Mouse (Mus musculus): Measurements from ENCODE around the gene Gm49721. TPM values are rescaled to one million over a fixed set of nuclear protein-coding genes. Genes with fewer than 3 reads are reported as not detected.
"Not testable (repeated sequence)": the region's sequence is repeated elsewhere in the genome, so short reads cannot be mapped to it uniquely, and the experiment has no call there.

Gene Gm49721
- under 1 TPM in 1 of 2 experiments, not detected in 1; 0.22 TPM for total RNA-seq (2021)

DNA sequence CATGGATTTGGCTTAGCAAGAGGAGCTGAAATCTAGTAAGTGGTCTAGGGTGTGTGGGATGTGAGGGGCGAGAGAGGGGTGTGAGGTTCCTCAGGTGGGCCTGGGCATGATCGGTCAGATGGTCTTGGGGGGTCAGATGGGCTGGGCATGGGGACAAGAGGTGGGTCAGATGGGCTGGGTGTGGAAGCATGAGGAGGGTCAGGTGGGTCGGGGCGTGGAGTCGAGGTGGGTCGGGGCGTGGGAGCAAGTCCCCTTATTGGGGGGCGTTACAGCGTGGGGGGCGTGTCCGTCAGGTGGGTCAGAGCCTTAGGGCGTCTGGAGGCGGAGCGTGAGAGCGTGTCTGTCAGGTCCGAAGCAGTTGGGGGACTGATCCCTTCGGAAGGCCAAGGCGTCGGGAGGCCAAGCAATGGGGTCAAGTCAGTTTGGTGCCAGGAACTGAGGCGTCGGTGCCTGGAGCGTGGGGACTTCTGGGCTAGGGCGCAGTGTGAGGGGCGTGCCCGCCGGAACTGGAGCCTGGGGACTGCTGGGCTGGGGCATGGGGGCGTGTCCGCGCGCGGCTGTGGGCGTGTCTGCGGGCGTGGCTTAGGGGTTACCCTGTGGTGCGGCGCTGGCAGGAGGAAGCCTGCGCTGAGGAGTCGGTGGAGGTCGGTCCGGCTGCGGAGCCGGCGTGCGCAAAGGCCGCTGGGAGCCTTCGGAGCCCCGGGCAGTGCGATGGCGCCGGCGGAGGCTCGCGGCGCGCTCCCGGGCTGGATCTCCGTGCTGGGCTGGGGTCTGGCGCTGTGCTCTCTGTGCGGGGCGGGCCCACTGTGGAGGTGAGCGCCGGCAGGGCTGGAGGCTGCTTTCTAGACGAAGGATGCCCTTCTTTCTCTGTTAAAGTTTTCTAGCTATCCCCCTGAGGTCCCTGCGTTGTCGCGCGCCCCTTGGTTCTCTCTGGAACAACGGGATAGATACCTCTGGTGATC is at the start of gene Gm49721:
Gm49721 (plus strand) TSS at position 618 of the 962 bp plus-strand sequence.
- DNase-seq: peak; percentile 61 to 72

DNA sequence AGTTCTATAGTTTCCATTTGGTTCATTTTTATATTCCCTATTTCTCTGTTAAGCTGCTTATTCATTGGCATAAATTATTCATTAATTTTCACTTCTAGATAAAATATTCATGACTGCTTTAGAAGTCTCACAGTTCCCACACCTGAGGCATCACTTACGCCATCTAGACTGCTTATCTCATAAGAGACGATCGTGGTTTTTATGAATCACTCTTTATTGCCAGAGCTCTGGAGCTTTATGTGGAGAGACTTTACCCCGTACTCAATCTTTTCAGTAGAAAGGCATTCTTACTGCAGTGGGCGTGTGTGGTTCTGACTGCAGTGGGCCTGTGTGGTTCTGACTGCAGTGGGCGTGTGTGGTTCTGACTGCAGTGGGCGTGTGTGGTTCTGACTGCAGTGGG is 47.1 kb upstream of the Gm49721 start:
- not testable (repeated sequence) for DNase-seq

DNA sequence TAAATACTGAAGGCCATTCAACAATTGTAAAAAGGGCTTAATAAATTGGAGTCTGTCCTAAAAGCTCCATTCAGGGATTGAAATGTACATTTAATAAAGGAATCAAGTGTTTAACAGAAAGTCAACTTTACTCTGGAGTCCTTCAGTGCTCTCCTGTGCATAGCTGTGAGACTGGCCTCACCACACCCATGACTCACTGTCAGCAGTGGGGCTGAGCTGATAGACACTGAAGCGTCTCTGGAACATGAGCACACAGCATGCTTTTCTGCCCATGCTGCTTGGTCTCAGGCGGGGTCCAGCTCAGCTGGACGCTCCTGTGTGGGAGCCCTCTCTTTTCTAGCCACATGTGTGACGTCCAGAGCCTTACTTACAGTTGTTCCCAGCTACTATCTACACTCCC is 36.1 kb upstream of the Gm49721 start:
- DNase-seq: not testable (repeated sequence)

DNA sequence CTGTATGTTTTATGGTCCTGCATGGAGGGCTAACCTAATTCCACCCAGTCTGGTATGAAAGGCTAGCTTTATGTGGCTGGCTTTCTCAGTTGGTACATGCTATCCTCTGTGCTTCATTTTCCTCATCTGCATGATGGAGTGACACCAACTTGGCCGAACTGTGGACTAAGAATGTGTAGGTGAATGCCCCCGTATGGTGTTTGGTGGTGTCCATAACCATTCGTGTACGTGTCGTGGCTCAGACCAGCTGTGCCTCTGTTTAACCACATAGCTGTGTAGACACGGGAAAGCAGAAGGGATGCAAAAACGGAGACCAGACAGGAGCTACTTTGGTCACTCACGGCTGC is 31.1 kb upstream of the Gm49721 start:
- DNase-seq: not testable (repeated sequence)

DNA sequence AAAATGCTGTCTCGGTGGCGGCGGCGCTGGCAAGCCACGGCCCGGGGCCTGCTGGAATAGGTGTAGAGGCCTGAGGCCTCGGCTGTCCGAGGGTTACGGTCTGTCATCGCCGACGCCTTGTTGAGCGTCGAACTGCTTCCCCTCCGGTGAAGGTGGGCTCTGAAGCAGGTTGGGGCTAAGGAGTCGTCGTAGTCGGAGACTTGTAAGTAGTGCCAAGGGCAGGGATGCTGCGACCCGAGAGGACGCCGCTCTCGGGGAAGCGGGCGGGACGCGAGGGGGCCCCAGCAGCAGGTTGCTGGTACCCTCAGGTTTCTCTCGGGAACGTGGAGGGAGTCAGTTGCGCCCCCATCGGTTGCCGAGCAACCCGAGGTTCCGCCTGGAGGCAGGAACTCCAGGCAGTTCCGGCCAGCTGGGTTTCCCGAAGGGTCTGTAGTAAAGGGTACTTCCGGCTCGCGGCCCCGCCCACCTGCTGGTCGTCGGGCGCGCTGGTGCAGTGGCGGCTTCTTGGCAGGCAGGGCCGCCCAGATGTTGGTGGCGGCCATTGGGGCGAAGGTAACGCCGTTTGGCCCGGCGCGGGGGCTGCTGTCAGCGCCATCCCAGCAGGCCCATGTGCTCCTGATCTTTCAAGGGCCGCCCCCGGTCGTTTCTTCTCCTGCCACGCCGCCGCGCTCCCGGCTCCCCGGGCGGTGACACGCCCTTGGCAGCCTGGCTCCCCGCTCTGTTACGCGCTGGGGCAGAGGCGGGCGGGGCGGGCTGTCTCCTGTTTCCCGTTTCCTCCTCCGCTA is 30.5 kb upstream of the Gm49721 start, which contains the start of gene Rsph3b:
Rsph3b (minus strand) TSS at position 699 of the 785 bp plus-strand sequence.
- peak; percentile 80 to 84 for DNase-seq

DNA sequence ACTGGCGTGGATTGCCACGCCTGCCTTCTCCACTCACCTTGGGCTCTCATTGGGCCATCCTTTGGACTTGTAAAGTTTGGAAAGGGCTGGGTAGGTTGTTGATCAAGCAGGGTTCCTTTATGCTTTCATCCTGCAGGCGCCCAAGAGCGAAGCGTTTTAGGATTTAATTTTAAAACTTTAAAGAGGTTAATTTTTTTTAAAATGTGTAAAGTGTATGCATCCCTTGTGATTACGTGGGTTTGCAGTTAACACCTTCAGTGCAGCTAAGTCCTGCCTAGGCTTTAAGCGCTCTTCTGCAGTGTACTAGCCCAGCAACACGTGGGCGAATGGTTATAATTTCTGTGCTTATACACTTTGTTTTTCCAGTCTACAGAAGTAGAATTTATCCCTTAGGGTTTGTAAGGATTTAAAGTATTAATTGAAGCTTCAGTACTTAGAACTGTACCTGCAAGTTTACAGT is 29.9 kb upstream of the Gm49721 start:
- DNase-seq: not testable (repeated sequence)

DNA sequence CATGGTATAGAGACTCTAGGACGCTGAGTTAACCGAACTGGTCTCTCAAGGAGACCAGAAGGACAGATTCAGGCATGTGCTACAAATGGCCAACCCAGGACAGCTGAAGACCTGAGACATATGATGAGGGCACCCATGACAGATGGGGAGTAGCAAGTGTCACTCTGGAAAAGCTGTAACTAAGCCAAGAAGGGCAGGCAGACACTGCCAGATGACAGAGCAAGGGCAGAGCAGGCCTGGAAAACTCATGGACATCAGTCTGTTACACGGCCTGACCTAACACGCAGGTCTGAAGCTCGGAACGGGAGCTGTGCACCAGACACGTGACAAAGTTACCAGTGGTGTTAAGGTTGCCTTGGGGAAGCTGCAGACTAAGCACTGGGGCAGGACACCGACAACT is 19.8 kb upstream of the Gm49721 start:
- not testable (repeated sequence) for DNase-seq

DNA sequence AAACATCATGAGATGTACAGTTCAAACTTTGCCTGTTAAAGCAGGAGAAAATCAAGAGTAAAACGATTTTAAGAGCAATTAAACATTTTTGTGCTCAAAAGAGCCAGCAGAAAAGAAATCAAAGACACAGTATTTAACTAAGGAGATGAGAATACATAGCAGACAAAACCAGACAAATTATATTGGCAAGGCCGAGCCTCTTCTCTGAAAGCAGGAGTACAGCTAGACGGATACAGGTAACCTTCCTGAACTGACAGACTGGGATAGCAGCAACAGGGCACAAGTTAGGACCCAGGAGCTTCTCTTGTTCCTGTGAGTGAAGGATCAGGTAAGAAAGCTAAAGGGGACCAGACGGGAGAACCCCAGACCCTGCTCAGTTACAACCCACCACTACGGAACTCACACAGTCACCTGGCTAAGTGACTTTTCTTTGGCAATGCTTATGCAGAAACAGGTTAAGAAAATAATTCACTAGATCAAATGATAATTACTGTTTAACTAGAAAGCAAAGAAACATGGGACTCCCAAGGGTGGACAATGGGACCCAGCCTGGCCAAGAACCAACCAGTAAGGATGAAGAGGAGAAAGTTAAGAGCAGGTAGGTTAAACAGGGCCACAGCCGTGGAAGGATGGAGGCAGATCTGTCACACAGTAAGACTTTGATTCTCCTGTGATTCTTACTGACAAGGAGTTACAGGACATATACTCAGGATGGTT is 19.0 kb upstream of the Gm49721 start:
- DNase-seq: not testable (repeated sequence)

DNA sequence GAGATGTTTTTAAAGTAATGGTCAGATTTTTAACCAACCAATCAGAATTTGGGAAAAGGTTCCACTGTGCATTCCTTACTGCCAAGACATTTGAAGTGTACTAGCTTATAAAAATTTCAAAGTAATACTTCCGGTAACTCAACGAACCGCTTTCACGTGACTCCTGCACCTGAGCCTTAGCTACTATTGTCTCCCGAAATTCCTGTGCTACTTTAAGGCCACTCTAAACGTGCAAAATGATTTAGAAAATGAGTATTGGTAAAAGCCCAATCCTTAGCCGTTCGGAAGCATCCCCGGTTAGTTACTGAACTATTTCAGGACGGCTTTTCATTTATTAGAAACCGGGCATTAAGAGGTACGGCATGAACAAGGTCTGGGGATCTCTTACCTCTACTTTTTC is 18.4 kb upstream of the Gm49721 start:
- DNase-seq: not testable (repeated sequence)

DNA sequence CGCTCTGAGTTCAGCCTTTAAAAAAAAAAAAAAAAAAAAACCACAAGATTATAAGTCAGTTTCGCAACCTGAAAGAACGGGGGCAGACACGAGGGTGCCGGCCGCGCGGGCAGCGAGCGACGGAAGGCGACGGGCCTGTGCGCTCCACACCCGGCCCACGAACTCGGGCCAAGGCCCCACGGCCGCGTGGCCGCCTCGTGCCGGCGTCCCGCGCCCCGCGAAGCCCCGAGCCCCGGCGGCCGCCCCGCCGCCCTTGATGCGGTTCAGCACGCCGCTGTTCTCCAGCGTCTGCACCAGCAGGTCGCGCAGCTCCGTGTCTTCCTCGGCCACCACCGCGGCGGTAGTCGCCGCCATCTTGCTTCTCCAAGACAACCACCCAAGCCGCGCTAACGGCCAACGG is 17.9 kb upstream of the Gm49721 start, which contains the start of gene Tagap1:
Tagap1 (minus strand) TSS at position 381 of the 400 bp plus-strand sequence.
- peak; percentile 42 to 56 for DNase-seq

DNA sequence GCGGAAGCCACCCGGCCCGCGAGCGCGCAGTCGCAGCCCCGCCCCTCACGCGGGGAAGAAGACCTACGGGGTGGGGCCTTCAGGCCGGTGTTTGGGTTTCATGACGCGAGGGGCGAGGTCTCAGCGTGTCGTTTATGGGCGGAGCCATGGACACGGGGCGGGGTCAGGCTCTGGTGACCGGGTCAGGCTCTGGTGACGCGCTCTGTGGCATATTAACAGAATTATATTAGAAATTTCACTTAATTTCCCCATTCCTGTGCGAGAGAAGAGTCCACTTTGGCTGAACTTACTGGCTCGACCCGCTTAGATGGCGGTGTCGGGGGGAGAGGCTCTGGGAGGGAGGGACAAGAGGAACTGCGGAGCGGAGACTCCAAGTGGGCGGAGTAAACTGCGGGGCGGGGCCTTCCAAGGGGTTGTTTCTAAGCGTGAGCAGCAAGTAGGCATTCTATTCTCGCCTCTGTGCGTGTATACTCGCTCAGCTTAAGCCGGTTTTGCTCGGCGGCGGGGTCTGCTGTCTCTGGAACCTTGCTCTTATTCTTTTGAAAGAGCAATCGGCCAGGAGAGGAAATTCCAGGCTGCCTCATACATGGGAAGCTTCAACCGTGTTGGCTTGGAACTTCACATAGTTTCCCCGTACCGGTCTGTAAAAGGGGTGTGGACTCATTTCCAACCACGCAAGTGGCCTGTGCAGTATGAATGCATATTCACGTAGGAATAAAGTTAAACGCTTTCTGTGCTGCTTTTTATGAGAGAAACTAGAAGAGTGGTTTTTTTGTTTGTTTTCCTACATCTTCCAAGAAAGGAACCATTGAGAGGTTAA is 17.3 kb upstream of the Gm49721 start:
- peak; percentile 57 to 64 for DNase-seq

DNA sequence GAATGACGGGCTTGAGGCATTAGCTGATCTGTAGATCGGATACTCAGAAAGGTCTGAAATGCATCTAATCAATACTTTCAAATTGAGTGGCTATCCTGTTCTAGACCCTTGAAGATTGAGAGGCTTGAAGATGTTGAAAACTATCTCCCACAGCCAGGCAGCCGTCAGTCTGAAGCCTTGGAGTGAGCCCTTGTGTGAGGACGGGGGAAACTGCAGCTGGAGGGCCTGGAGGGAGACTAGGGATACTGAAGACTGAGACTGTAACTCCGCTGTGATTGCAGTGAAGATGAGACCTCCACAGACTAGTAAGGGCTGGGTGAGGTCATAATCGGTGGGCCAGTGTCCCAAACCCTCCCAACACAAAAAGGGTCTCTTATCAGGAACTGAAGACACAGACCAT is 16.4 kb upstream of the Gm49721 start:
- DNase-seq: not testable (repeated sequence)

DNA sequence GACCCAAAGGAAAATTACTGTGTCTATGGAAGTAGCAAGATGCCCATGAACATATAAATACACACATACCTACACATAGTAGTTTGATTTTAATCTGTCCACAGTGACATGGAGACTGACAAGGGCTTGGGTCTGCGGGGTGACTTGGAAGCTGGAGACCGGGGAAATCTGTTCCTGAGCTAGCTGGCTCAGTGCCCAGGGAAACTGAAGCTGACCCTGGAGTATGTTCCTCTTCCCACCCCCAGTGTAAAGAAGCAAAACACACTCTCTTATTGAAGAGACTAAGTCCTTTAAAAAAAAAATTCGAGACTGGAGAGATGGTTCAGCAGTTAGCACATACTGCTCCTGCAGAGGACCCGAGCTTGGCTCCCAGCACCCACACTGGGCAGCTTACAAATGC is 15.8 kb upstream of the Gm49721 start:
- DNase-seq: not testable (repeated sequence)

DNA sequence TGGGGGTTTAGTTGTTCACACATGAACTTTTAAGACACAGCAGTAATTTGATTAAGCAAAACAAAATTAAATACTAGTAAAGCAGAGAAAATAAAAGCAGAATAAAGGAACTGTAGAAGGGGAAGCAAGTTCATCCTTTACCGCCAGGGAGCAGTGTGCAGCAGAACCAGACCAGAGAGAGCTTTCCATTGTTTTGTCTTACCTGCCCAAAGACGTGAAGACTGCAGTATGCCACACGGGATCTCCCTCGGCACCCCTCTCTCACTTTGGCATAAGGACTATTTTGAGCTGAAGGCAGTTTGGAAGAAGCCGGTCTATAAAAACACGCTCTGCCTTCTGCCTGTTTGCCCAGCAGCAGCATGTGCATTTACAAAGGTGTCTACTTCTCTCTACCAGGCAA is 13.3 kb upstream of the Gm49721 start:
- peak in 1 of 2 experiments; percentile 24 for DNase-seq

DNA sequence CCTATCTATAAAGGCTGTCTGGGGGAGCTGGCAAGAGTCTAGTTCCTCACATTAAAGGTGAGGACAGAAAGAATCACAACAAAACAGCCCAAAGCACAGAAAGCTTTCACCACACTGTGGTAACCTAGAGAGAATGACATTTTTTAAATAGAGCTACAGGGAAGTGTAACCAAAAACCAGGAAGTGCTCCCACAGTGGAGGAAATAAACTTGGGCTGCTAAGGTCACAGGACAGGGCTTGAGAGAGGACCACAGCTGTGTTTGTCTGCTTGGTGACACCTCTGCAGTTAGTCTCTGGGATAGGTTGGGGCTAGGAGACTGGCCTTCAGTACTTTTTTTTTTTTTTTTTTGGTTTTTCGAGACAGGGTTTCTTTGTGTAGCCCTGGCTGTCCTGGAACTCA is 11.0 kb upstream of the Gm49721 start:
- not testable (repeated sequence) for DNase-seq

DNA sequence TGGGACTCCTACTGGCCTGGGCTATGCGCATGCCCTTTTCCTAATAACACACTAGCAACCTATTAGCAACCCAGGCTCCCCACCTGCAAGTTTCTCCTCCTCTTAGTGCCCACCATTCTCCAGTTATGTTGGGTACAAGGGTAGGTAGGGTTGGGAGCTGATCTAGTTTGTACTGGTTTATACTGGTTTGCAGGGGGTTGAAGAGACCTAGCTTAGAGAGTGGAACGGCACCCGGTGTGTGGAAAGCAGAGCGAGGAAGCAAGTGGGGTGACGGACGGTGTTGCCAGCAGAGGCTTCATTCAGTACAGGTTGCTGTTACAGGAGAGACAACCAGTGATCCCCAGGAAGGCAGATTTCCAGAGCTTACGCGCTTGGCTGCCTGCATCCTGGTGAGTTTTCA is 8.4 kb upstream of the Gm49721 start, which contains the start of gene Rnaset2b:
Rnaset2b (plus strand) TSS at position 301 of the 400 bp plus-strand sequence.
- not testable (repeated sequence) for DNase-seq

DNA sequence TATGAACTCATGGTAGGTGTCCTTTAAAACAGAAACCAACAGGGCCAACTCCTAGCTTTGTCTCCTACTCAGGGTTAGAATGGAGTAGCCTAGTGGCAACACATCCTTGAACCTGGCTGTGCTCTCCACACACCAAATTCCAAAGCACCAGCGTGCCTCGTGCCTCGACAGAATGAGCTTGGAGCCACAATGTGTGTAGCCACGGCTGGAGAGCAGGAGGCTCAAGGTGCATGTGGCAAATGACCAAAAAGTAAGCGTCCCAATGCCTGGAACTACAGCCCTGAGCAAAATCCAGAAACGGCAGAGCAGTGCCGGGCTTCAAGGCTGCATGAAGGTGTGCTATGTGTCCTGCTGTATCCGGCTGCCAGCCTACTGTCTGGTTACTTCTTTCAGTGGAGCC is 7.5 kb upstream of the Gm49721 start:
- DNase-seq: not testable (repeated sequence)

DNA sequence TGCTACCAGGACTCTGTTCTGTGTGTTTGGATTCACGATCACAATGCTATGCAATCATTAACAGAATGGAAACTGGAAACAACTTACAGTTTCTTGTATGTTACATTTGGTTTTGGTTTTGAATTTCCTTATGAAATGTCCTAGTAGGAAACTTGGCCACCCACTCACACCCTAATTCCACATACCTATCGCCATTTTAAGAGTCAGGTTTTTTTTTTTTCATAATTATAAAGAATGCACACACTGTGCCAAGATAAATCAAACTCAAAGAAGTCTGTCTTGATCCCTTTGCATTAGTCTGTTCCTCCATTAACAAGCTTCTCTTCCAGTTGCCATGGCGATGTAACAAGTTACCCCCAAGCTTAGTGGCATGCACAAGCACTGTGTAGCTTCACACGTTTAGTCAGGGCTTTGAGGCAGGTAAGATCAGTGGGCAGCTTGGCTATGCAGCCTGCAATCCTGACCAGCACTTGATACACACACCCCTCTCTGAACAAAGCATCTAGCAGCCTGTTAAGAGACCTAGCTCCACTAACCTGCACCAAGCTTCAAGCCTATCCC is 5.8 kb upstream of the Gm49721 start:
- DNase-seq: not testable (repeated sequence)

DNA sequence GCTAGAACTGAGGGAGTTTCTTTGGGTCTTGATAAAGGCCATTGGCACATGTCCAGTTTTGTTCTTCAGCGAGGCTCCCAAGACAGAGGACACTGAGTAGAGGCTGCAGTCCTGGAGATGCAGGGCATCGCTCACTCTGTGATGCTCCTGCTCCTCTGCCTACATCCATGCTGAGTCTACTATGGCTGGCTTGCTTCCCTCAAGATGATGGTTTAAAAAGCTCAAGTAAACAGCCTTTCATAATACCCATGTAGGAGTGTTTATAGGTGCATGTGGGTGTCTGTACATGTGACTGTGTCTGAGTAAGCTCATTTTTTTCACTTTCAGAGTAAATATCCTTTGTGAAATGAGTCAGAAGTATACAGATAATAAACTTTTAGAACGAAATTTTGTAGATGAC is 3.7 kb upstream of the Gm49721 start:
- DNase-seq: not testable (repeated sequence)

DNA sequence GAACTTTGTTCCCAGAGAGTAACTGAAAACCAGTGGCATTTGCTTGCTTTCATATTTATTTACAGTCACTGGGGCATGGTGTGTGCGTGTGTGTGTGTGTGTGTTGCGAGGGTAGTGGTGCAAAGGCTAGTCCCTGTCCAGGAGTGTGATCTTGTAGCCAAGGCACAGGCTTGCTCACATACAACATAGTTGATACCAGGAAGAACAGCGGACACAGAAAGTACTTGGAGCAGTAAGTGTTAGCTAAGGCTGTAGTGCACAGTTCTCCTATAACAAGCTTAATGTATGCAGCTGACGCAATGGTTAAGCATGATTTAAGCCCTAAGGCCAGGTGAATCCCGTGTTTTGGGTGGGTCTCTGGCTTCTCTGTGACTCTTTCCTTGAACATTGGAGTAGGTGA is 676 bp downstream of the Gm49721 start:
- DNase-seq: not testable (repeated sequence)

DNA sequence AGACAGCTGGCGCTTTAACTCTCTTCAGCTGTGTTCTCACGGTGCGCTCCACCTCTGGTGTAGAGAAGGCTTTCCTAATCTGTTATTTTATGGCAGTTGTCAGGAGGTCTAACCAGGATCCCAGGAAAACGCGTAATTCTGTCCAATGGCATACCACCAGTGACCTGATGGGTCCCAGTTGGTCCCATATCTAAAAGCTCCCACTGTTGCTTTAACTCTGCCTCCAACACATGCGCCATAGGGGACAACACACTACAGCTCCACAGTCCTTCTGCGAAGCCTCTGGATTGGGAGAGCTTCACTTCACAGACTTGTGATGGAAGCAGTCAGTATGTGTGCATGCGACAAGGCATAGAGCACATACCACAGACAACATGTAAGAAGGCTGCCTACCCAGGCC is 1.4 kb downstream of the Gm49721 start:
- DNase-seq: not testable (repeated sequence)
